Mouse (Mus musculus) megakaryocyte, embryonic 14.5 days (primary cell): ENCODE measurements around the gene Rai14.

Experiments
- FLI1 ChIP-seq: IDR thresholded peaks from 2 replicates; pipeline ENCODE4 v1.6.1; 2012; ENCODE audit warnings: low read length, inconsistent platforms, mixed read lengths
- GATA1 ChIP-seq: IDR thresholded peaks from 3 replicates; pipeline ENCODE4 v1.6.1; 2012; ENCODE audit warnings: mixed read lengths, low read length, inconsistent platforms, borderline replicate concordance

DNA sequence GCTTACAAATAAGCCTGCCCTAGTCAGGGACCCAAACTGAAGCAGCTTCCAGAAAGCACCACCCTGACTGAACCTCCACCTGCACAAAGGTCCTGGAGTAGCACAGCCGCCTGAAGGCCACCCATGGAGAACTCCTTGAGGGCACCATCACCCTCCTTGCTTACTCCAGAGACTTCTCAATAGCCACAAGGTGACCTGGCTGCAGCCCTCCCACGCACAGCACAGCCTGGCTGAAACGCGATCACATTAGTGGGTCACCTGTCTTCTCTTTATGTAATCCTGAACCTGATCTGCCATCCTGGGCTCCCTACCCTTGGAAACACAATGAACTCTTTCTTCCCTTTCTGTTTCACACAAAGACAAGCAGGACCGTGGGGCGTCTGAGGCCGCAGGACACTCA lies 27.1 kb downstream of the Rai14 start:
- TF ChIP-seq GATA1 = no peak
- no peak for TF ChIP-seq FLI1
